In genomic region chr8:85877976-85878375, GRCm38 (mm10) we compare ENCODE assay signal across 26 mouse cellular contexts. TPM values are rescaled to one million over a fixed set of nuclear protein-coding genes. Genes with fewer than 3 reads are reported as not detected.
DNase-seq lines count a peak whose midpoint lies in the region; ATAC-seq lines count a peak whose summit lies in the region.
"Had no signal": no experiment of that assay in that cellular context is flagged by ENCODE, and none has a peak within 500 bp of the region (broad histone marks: within the 10 kb centered on the region; RNA-seq: fewer than 3 reads in every experiment).

No protein-coding gene starts in this region.

- peak; percentile 32 for DNase-seq in kidney, adult 11 months
- DNase-seq in kidney, adult 8-10 months, result peak; percentile 33 to 62
- DNase-seq in kidney, postnatal 10 days, result no peak
- DNase-seq in liver, result no peak
- no peak for DNase-seq in embryo, embryonic 11 days
- DNase-seq: adrenal gland, adult 8-10 months; adrenal gland, postnatal 36 days; cerebellum, adult 11 months; cerebellum, adult 2 months; cerebellum, adult 9-11 months; cerebellum, postnatal 25 days; gastrocnemius, postnatal 10 days; gastrocnemius, postnatal 36 days; heart, adult 2 months; heart, postnatal 14 days; heart, postnatal 4 days had no signal

- H3K4me2 ChIP-seq in kidney, embryonic 14.5 days (replicated peaks; ENCODE audit: low read depth, low read length), result no peak overlapping the region
- no peak overlapping the region for H3K4me2 ChIP-seq in liver, embryonic 16.5 days (ENCODE audit: low read depth, low read length)
- H3K4me2 ChIP-seq: forebrain, embryonic 13.5 days; heart, embryonic 13.5 days; hindbrain, embryonic 14.5 days had no signal

- WGBS in kidney, embryonic 14.5 days, result 95% methylated on average over 8 of the region's 8 CpGs
- WGBS in liver, embryonic 16.5 days (ENCODE audit: insufficient replicate concordance), result 77% methylated on average over 8 of the region's 8 CpGs

- no peak for ATAC-seq in kidney, embryonic 14.5 days (ENCODE audit: low FRiP score, low TSS enrichment)
- 0 out of 2 replicates have a peak, but pooled peaks have one; percentile 32 for ATAC-seq in liver, embryonic 16.5 days (ENCODE audit: low read depth)
- no peak for ATAC-seq in cerebellum, adult (ENCODE audit: insufficient number of reproducible peaks, low FRiP score, low TSS enrichment)
- ATAC-seq: activated CD4-positive, CD25-positive, alpha-beta regulatory T cell, adult 4 months; forebrain, embryonic 13.5 days; forebrain, embryonic 16.5 days had no signal

- H3K4me1 ChIP-seq in kidney, embryonic 14.5 days (ENCODE audit: control insufficient read depth, insufficient read depth, low read length), result no peaks in the 10 kb centered on the region
- no peaks in the 10 kb centered on the region for H3K4me1 ChIP-seq in liver, embryonic 16.5 days (ENCODE audit: control insufficient read depth, low read depth, low read length)
- H3K4me1 ChIP-seq: forebrain, embryonic 10.5 days; forebrain, embryonic 13.5 days; heart, embryonic 10.5 days; heart, embryonic 13.5 days had no signal

- peaks cover 18% of the 10 kb centered on the region for H3K36me3 ChIP-seq in kidney, embryonic 14.5 days (ENCODE audit: control insufficient read depth, insufficient read depth, low read length)
- H3K36me3 ChIP-seq in liver, embryonic 16.5 days (ENCODE audit: control insufficient read depth, insufficient read depth), result peaks cover 3% of the 10 kb centered on the region; the same call in 1 of the 2 replicates

- no peaks in the 10 kb centered on the region for H3K9me3 ChIP-seq in kidney, embryonic 14.5 days (ENCODE audit: control insufficient read depth, low read length)
- H3K9me3 ChIP-seq in liver, embryonic 16.5 days (replicated peaks; ENCODE audit: control insufficient read depth, low read length), result no peaks in the 10 kb centered on the region
- H3K9me3 ChIP-seq: forebrain, embryonic 10.5 days; forebrain, embryonic 13.5 days; heart, embryonic 10.5 days; heart, embryonic 13.5 days had no signal

- H3K4me3 ChIP-seq in kidney, embryonic 14.5 days (ENCODE audit: low read length), result no peak overlapping the region
- H3K4me3 ChIP-seq in liver, embryonic 16.5 days (ENCODE audit: low read depth, low read length), result no peak overlapping the region
- H3K4me3 ChIP-seq: forebrain, embryonic 10.5 days; forebrain, embryonic 13.5 days; heart, adult 2 months; heart, embryonic 10.5 days; heart, embryonic 13.5 days had no signal

- H3K9ac ChIP-seq in kidney, embryonic 14.5 days (ENCODE audit: low read depth, low read length), result no peak overlapping the region
- no peak overlapping the region for H3K9ac ChIP-seq in liver, embryonic 16.5 days (ENCODE audit: low read depth, low read length)
- H3K9ac ChIP-seq: forebrain, embryonic 13.5 days; heart, embryonic 13.5 days; hindbrain, embryonic 14.5 days had no signal

- no peaks in the 10 kb centered on the region for H3K27me3 ChIP-seq in kidney, embryonic 14.5 days (ENCODE audit: control insufficient read depth, insufficient read depth, low read length)
- no peaks in the 10 kb centered on the region for H3K27me3 ChIP-seq in liver, embryonic 16.5 days (ENCODE audit: control insufficient read depth, insufficient read depth, low read depth, low read length)
- H3K27me3 ChIP-seq: forebrain, embryonic 13.5 days; heart, embryonic 13.5 days had no signal

- no peak overlapping the region for H3K27ac ChIP-seq in kidney, embryonic 14.5 days (ENCODE audit: low read depth, low read length)
- no peak overlapping the region for H3K27ac ChIP-seq in liver, embryonic 16.5 days (ENCODE audit: low read length)
- H3K27ac ChIP-seq: forebrain, embryonic 10.5 days; forebrain, embryonic 13.5 days; heart, adult 2 months; heart, embryonic 10.5 days; heart, embryonic 13.5 days; hindbrain, embryonic 14.5 days had no signal

RNA-seq across cellular contexts. Expression of gene Phkb, which starts 37.2 kb away (rescaled TPM):
- 72.4 and 73.8 TPM in 2 replicates for polyA plus RNA-seq in kidney, embryonic 14.5 days (2014; fragmentation: Nextera tagmentation; extraction: Ambion mirVana)
- 10.4 and 12.7 TPM in 2 replicates for polyA plus RNA-seq in liver, embryonic 16.5 days (2015; fragmentation: Nextera tagmentation; extraction: Ambion mirVana)

RNA-seq across cellular contexts. Expression of gene Itfg1, which starts 37.3 kb away (rescaled TPM):
- polyA plus RNA-seq in kidney, embryonic 14.5 days (2014; fragmentation: Nextera tagmentation; extraction: Ambion mirVana), result 67.0 and 90.0 TPM in 2 replicates
- 22.2 and 22.3 TPM in 2 replicates for polyA plus RNA-seq in liver, embryonic 16.5 days (2015; fragmentation: Nextera tagmentation; extraction: Ambion mirVana)

Comparison
In these comparisons a context has a peak if more than half of its experiments do, and no peak if none do; other contexts are left out.
1. DNase-seq: peak in kidney, adult 11 months (single experiment) and kidney, adult 8-10 months (2 of 2); none in kidney, postnatal 10 days (single experiment), liver (single experiment) and embryo, embryonic 11 days (single experiment).